Mouse (Mus musculus) testis, adult 2 months (tissue): Measurements from ENCODE around the gene 9230104L09Rik. TPM values are rescaled to one million over a fixed set of nuclear protein-coding genes. Genes with fewer than 3 reads are reported as not detected.

Source experiments
- H3K27ac ChIP-seq: fragments of 200-500 bp; 2 replicates; pipeline ENCODE4 v1.5.1; 2012; ENCODE audit warnings: low read depth, low read length; ENCODE audit not compliant: control insufficient read depth, insufficient read depth
- H3K27me3 ChIP-seq: fragments of 200-500 bp; 2 replicates; pipeline ENCODE4 v1.6.1; 2012; ENCODE audit warnings: mild to moderate bottlenecking, low read length, moderate library complexity; ENCODE audit not compliant: control insufficient read depth, insufficient read depth
- H3K36me3 ChIP-seq: fragments of 200-500 bp; 2 replicates; pipeline ENCODE4 v1.6.1; 2012; ENCODE audit warnings: mild to moderate bottlenecking, low read length; ENCODE audit not compliant: control insufficient read depth, insufficient read depth
- H3K4me1 ChIP-seq: fragments of 200-500 bp; 2 replicates; pipeline ENCODE4 v1.6.1; 2012; ENCODE audit warnings: low read length; ENCODE audit not compliant: control insufficient read depth, insufficient read depth
- H3K4me3 ChIP-seq: fragments of 200-500 bp; 2 replicates; pipeline ENCODE4 v1.5.1; 2012; ENCODE audit warnings: low read depth, mild to moderate bottlenecking, low read length, moderate library complexity, mixed read lengths; ENCODE audit not compliant: control insufficient read depth
- CTCF ChIP-seq: fragments of 200-500 bp; IDR thresholded peaks from 2 replicates; pipeline ENCODE4 v1.5.1; 2012; ENCODE audit warnings: low read depth, mild to moderate bottlenecking, inconsistent platforms, low read length, moderate library complexity; ENCODE audit not compliant: control insufficient read depth, insufficient read depth, insufficient replicate concordance
- POLR2A ChIP-seq: fragments of 200-500 bp; IDR thresholded peaks from 2 replicates; pipeline ENCODE4 v1.6.1; 2012; ENCODE audit warnings: low read depth, mild to moderate bottlenecking, inconsistent platforms, low read length, moderate library complexity; ENCODE audit not compliant: control insufficient read depth
- polyA plus RNA-seq: library from polyadenylated mRNA; depleted of rRNA; stranded (reverse); fragments of >200 nt; gene quantifications from 2 replicates; pipeline ENCODE4 v1.2.3, GENCODE M21; 2012

Gene 9230104L09Rik
- polyA plus RNA-seq, 1 experiment, result 25.8 TPM

DNA sequence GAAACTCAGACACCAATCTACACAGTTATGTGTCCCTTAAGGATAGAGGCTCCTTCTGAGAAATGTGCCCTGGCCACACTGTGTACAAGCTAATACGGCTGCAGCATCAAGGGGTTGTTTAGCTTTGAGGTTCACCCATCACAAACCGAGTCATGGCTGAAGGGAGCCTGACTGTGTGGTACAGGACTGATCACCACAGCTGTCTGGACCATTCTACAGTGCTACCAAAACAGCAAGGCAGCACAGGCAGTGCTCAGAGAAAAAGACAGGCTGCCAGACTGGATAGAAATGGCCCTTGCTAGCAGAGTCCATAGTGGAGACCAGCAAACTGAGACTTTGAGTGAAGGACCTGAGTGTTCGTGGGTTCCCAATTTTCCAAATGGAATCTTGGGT lies 9.4 kb upstream of the 9230104L09Rik start:
- Histone ChIP-seq H3K27me3 (no peaks in the 10 kb centered on the region), H3K4me1 (peaks cover 7% of the 10 kb centered on the region), H3K4me3 (peak overlapping the region; percentile 84), H3K27ac (peak overlapping the region; percentile 39; the same call in 1 of the 2 replicates), H3K36me3 (no peaks in the 10 kb centered on the region)
- TF ChIP-seq POLR2A, result no peak
- TF ChIP-seq CTCF, result no peak

DNA sequence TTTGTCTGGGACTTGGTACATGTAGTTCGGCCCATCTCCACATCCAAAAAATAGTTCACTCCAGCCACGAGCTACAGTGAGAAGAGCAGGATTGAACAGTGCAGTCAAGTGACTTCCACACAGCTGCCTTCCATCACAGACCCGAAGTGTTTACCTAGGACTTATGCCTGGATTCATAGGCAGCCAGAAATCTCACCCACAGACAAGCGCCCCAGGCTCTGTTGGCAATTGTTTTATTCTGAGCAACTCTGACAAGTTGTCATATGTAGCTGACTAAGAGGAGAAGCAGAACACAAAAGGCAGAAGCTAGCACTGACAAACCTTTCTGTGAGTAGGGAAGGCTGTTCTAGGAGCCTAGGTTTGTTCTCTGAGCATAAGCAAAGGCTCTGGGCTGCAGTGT lies 8.0 kb upstream of the 9230104L09Rik start:
- TF ChIP-seq CTCF, result no peak
- TF ChIP-seq POLR2A, result no peak
- Histone ChIP-seq H3K36me3 (no peaks in the 10 kb centered on the region), H3K27ac (no peak overlapping the region), H3K4me3 (no peak overlapping the region), H3K27me3 (no peaks in the 10 kb centered on the region), H3K4me1 (peaks cover 7% of the 10 kb centered on the region)

DNA sequence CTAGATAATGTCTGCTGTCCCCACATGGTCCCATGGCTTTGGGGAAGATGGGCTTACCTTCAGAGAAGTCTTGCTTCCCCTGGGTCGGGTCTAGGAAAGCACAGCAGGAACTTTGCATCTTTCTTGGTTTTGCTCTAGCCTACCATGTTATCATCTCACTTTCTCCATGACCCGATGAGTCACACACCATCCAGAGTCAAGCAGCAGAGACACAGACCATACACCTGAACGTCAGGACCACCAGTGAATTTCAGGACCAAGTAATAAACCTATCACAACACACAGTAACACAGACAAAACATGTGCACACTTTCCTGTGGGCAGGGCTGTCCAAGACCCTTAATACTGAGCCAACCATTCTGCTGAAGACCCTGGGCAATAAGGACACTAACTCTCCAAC lies 5.7 kb upstream of the 9230104L09Rik start:
- Histone ChIP-seq H3K4me3 (no peak overlapping the region), H3K36me3 (no peaks in the 10 kb centered on the region), H3K27ac (no peak overlapping the region), H3K27me3 (no peaks in the 10 kb centered on the region), H3K4me1 (peaks cover 5% of the 10 kb centered on the region)
- TF ChIP-seq CTCF (no peak), POLR2A (no peak)

DNA sequence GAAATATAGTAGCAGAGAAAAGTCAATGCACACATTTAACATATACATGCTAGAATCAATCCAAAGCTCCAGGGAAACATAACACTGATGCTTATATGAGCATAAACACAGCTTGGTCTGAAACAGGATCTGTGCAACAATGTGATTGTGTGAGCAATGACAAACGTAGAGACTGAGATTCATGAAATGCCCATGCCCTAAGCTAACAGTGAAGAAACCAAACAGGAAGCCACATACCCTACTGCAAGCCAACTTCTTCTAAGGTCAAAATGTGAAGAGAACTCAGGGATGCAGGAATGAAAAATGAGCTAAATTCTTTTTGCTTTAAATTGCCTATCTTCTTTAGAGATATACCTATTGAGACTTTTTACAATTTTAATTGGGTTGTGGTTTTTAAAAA lies 4.1 kb upstream of the 9230104L09Rik start:
- no peak overlapping the region for H3K4me3 ChIP-seq
- H3K4me1 ChIP-seq, result no peaks in the 10 kb centered on the region
- no peaks in the 10 kb centered on the region for H3K27me3 ChIP-seq
- no peak overlapping the region for H3K27ac ChIP-seq
- TF ChIP-seq CTCF (no peak), POLR2A (no peak)
- no peaks in the 10 kb centered on the region for H3K36me3 ChIP-seq

DNA sequence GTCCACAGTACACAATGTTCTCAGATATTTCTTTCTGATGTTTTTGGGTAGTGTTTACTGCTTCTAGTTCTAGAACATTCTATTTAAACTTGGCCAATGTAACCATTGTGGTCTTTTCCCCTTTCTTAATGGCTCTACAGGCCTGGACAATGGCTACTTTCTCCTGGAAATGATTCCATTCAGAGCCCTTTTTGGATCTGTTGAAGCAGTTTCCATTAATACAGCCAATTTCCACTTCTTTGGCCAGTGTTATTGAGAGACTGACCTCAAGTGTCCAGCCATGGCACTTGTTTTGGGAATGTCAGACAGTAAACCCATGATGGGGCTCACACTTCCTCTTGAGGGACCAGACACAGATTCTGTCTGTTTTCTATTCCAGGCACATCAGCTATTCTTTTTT lies 3.1 kb downstream of the 9230104L09Rik start:
- Histone ChIP-seq H3K4me3 (no peak overlapping the region), H3K36me3 (no peaks in the 10 kb centered on the region)

DNA sequence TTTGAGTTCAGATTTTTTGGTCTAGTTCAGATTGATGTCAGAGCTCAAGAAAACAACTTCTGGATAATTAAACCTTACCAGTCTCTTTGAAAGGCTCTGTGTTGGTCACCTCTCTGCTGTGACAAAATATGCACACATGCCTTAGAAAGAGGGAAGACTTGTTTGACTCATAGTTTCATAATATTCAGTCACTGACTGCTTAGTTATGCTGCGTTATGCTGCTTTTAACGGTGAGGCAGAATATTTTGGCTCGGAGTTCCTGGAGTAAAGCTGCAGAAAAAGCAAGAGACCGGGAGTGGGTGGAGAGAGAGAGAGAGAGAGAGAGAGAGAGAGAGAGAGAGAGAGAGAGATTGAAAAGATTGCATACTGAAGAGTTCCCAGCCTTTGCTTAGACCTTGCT lies 3.8 kb downstream of the 9230104L09Rik start:
- TF ChIP-seq POLR2A (no peak), CTCF (no peak)
- no peak overlapping the region for H3K4me3 ChIP-seq
- H3K4me1 ChIP-seq, result no peaks in the 10 kb centered on the region
- no peak overlapping the region for H3K27ac ChIP-seq
- no peaks in the 10 kb centered on the region for H3K36me3 ChIP-seq
- no peaks in the 10 kb centered on the region for H3K27me3 ChIP-seq

More for the DNA sequence above, 3.1 kb downstream of the 9230104L09Rik start:
- TF ChIP-seq CTCF (no peak), POLR2A (no peak)
- no peaks in the 10 kb centered on the region for H3K4me1 ChIP-seq
- H3K27me3 ChIP-seq, result no peaks in the 10 kb centered on the region
- no peak overlapping the region for H3K27ac ChIP-seq

DNA sequence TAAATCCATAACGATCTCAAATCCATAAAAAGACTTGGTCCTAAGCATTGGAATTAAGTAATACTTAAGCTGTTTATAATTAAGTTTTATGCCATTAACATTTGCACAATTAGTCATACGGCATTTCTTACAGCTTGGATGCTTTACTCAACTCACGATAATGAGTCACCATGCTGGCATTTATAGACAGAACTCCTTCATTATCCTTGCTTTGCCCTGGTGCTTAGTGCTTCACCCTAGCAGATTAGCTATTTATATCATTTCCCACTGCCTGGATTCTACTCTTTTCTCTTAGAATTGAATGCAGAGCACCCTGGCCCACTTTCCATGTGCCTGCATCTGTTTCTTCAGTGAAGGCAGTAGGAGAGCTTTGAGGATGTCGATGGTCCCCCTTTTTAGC lies 7.3 kb downstream of the 9230104L09Rik start:
- H3K27me3 ChIP-seq, result no peaks in the 10 kb centered on the region
- H3K36me3 ChIP-seq, result no peaks in the 10 kb centered on the region
- H3K4me3 ChIP-seq, result no peak overlapping the region
- no peak for TF ChIP-seq CTCF
- no peaks in the 10 kb centered on the region for H3K4me1 ChIP-seq
- no peak overlapping the region for H3K27ac ChIP-seq
